Mouse (Mus musculus): ENCODE measurements around the gene Fcrl6.

DNA sequence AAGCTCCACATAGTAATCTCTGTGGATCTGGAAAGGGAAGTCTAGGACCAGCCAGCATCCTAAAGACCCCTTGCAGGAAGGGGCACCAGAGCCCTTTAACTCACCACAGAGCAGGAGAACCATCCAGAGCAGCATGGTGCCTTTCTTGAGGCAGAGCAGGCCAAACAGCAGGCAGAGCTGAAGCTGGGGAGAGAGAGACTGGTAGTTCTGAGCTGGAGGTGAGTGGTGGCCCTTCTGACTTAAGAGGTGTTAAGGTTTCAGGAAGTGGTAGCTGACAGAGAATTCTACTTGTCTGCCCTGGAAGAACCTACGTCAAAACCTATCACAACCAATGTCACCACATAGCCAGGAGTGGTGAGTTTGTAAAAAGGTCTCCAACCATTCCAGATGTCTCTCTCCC, at the start of gene Fcrl6:
- TF ChIP-seq POLR2A (IDR thresholded peaks at IDR 0.05; ENCODE audit: insufficient read length, low read depth), result no peak
- TF ChIP-seq MAX (IDR thresholded peaks at IDR 0.05; ENCODE audit: low read depth), result no peak
- no peak for TF ChIP-seq MYOG (IDR thresholded peaks at IDR 0.05; ENCODE audit: control insufficient read depth in 1 of 3, insufficient read depth in 1 of 3, insufficient read length in 2 of 3, low read depth in 2 of 3)
- TF ChIP-seq MYOD1 (IDR thresholded peaks at IDR 0.05; ENCODE audit: control insufficient read depth in 1 of 3, insufficient read length in 2 of 3, low read depth in 2 of 3), result no peak
- TF ChIP-seq CEBPB (IDR thresholded peaks at IDR 0.05; ENCODE audit: insufficient read depth, poor library complexity, severe bottlenecking), result no peak
- TF ChIP-seq TCF12 (IDR thresholded peaks at IDR 0.05; ENCODE audit: insufficient read depth, poor library complexity, severe bottlenecking), result no peak

Measured in myocyte (in vitro differentiated cells).